8 mouse cellular contexts compared by ENCODE assay signal in the genomic region with DNA sequence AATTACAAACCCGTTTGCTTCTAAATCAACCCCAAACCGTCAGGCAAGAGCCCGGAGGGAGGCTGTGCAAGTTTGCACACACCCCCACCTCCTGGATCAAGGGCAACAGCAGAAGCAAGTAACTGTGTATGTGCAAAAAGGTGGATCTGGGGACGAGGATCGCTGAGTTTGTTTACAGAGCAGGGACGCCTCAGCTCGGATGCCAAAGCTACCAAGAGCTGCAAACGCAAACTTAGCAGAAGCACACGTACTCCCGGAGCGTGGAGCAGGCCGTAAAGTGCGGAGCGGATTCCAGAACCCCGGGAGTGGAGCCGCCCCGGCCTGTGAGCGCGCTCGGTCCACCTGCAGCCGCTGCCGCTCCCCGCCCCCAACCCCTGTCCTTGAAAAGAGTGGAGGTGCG. TPM values are rescaled to one million over a fixed set of nuclear protein-coding genes. Genes with fewer than 3 reads are reported as not detected.
DNase-seq lines count a peak whose midpoint lies in the region; ATAC-seq and TF ChIP-seq lines count a peak whose summit lies in the region.

No protein-coding gene starts in this region.

- peak; percentile 81 for ATAC-seq in forebrain, embryonic 11.5 days (replicated peaks; ENCODE audit: low FRiP score)
- peak; percentile 75 for ATAC-seq in heart, embryonic 16.5 days (replicated peaks; ENCODE audit: extremely low read depth, insufficient read depth, low FRiP score)
- ATAC-seq in liver, embryonic 15.5 days (ENCODE audit: insufficient read depth): peak; percentile 75
- peak; percentile 86 for ATAC-seq in neural tube, embryonic 13.5 days (ENCODE audit: low read depth)

- no peaks in the 10 kb centered on the region for H3K9me3 ChIP-seq in forebrain, embryonic 11.5 days (ENCODE audit: control insufficient read depth, low read length)
- no peaks in the 10 kb centered on the region for H3K9me3 ChIP-seq in heart, embryonic 16.5 days (replicated peaks; ENCODE audit: control insufficient read depth, low read length)
- no peaks in the 10 kb centered on the region for H3K9me3 ChIP-seq in liver, embryonic 15.5 days (replicated peaks)
- no peaks in the 10 kb centered on the region for H3K9me3 ChIP-seq in neural tube, embryonic 13.5 days

- H3K27ac ChIP-seq in forebrain, embryonic 11.5 days (ENCODE audit: low read depth, low read length): peak overlapping the region; percentile 99
- H3K27ac ChIP-seq in heart, embryonic 16.5 days (ENCODE audit: low read length): peak overlapping the region; percentile 98
- peak overlapping the region; percentile 96 for H3K27ac ChIP-seq in liver, embryonic 15.5 days (replicated peaks)
- peak overlapping the region; percentile 100 for H3K27ac ChIP-seq in neural tube, embryonic 13.5 days (replicated peaks)
- peak overlapping the region; percentile 89 for H3K27ac ChIP-seq in testis, adult 2 months (ENCODE audit: control insufficient read depth, insufficient read depth, low read depth, low read length)

- H3K27me3 ChIP-seq in forebrain, embryonic 11.5 days (ENCODE audit: control insufficient read depth, insufficient read depth, low read length): no peaks in the 10 kb centered on the region
- H3K27me3 ChIP-seq in heart, embryonic 16.5 days (ENCODE audit: control insufficient read depth, insufficient read depth, low read length): no peaks in the 10 kb centered on the region
- no peaks in the 10 kb centered on the region for H3K27me3 ChIP-seq in liver, embryonic 15.5 days
- no peaks in the 10 kb centered on the region for H3K27me3 ChIP-seq in neural tube, embryonic 13.5 days
- no peaks in the 10 kb centered on the region for H3K27me3 ChIP-seq in testis, adult 2 months (ENCODE audit: control insufficient read depth, insufficient read depth, low read length)

- peaks cover 1% of the 10 kb centered on the region; the same call in 1 of the 2 replicates for H3K4me1 ChIP-seq in forebrain, embryonic 11.5 days (replicated peaks; ENCODE audit: control insufficient read depth, insufficient read depth, low read length)
- peaks cover 23% of the 10 kb centered on the region for H3K4me1 ChIP-seq in heart, embryonic 16.5 days (ENCODE audit: control insufficient read depth, insufficient read depth, low read length)
- peaks cover 80% of the 10 kb centered on the region for H3K4me1 ChIP-seq in liver, embryonic 15.5 days (replicated peaks)
- H3K4me1 ChIP-seq in neural tube, embryonic 13.5 days (replicated peaks): peaks cover 32% of the 10 kb centered on the region
- H3K4me1 ChIP-seq in testis, adult 2 months (ENCODE audit: control insufficient read depth, insufficient read depth, low read length): peaks cover 14% of the 10 kb centered on the region

- H3K9ac ChIP-seq in forebrain, embryonic 11.5 days (ENCODE audit: low read length): peak overlapping the region; percentile 96
- H3K9ac ChIP-seq in heart, embryonic 16.5 days (ENCODE audit: low read length): peak overlapping the region; percentile 87
- H3K9ac ChIP-seq in liver, embryonic 15.5 days: peak overlapping the region; percentile 88
- H3K9ac ChIP-seq in neural tube, embryonic 13.5 days: peak overlapping the region; percentile 99

- WGBS in forebrain, embryonic 11.5 days: under 1% methylated on average over 24 of the region's 24 CpGs
- under 1% methylated on average over 24 of the region's 24 CpGs for WGBS in heart, embryonic 16.5 days
- WGBS in liver, embryonic 15.5 days (ENCODE audit: insufficient replicate concordance): under 1% methylated on average over 24 of the region's 24 CpGs
- under 1% methylated on average over 24 of the region's 24 CpGs for WGBS in neural tube, embryonic 13.5 days

- H3K4me2 ChIP-seq in forebrain, embryonic 11.5 days (ENCODE audit: low read depth, low read length, severe bottlenecking): peak overlapping the region; percentile 66
- peak overlapping the region; percentile 69 for H3K4me2 ChIP-seq in heart, embryonic 16.5 days (ENCODE audit: low read depth, low read length)
- H3K4me2 ChIP-seq in liver, embryonic 15.5 days: peak overlapping the region; percentile 98
- H3K4me2 ChIP-seq in neural tube, embryonic 13.5 days: peak overlapping the region; percentile 79

- peak; percentile 50; the same call in 1 of the 2 replicates for TF ChIP-seq POLR2A in testis, adult 2 months (IDR thresholded peaks at IDR 0.05; ENCODE audit: control insufficient read depth, low read depth, low read length)

- no peak for TF ChIP-seq CTCF in testis, adult 2 months (IDR thresholded peaks at IDR 0.05; ENCODE audit: control insufficient read depth, insufficient read depth, insufficient replicate concordance, low read depth, low read length)

- peak; percentile 82 to 88 for DNase-seq in CD8-positive naive resting alpha-beta T cell, adult 2 months (ENCODE audit: low read depth in 2 of 2, low spot score in 2 of 2)
- peak; percentile 86 for DNase-seq in c-Kit-positive CD71-positive TER-119-negative erythroid progenitor cells, embryonic 14.5 days (ENCODE audit: low read depth)
- DNase-seq in forebrain, embryonic 11.5 days (ENCODE audit: low spot score): peak; percentile 96
- peak; percentile 97 to 98 for DNase-seq in kidney, postnatal 36 days

- H3K36me3 ChIP-seq in forebrain, embryonic 11.5 days (ENCODE audit: control insufficient read depth, insufficient read depth, low read length): no peaks in the 10 kb centered on the region
- no peaks in the 10 kb centered on the region for H3K36me3 ChIP-seq in heart, embryonic 16.5 days (ENCODE audit: control insufficient read depth, insufficient read depth)
- H3K36me3 ChIP-seq in liver, embryonic 15.5 days (replicated peaks): no peaks in the 10 kb centered on the region
- 0 out of 2 replicates have a peak, but pooled peaks cover 4% of the 10 kb centered on the region for H3K36me3 ChIP-seq in neural tube, embryonic 13.5 days
- H3K36me3 ChIP-seq in testis, adult 2 months (ENCODE audit: control insufficient read depth, insufficient read depth, low read length): no peaks in the 10 kb centered on the region

- peak overlapping the region; percentile 87 for H3K4me3 ChIP-seq in forebrain, embryonic 11.5 days (ENCODE audit: low read depth, low read length)
- H3K4me3 ChIP-seq in heart, embryonic 16.5 days (ENCODE audit: low read length): peak overlapping the region; percentile 97
- H3K4me3 ChIP-seq in liver, embryonic 15.5 days (replicated peaks): peak overlapping the region; percentile 87
- peak overlapping the region; percentile 98 for H3K4me3 ChIP-seq in neural tube, embryonic 13.5 days
- H3K4me3 ChIP-seq in testis, adult 2 months (ENCODE audit: control insufficient read depth, low read depth, low read length): peak overlapping the region; percentile 91

RNA-seq across cellular contexts. Expression of a gene that starts 0.9 kb away (rescaled TPM):
- polyA plus RNA-seq in forebrain, embryonic 11.5 days (2014; fragmentation: Nextera tagmentation; extraction: Ambion mirVana): 62.9 and 64.9 TPM in 2 replicates
- 23.9 and 24.0 TPM in 2 replicates for polyA plus RNA-seq in heart, embryonic 16.5 days (2015; fragmentation: Nextera tagmentation; extraction: Ambion mirVana)
- polyA plus RNA-seq in liver, embryonic 15.5 days (2015; fragmentation: Nextera tagmentation; extraction: Ambion mirVana): 17.4 TPM in 2 replicates
- polyA plus RNA-seq in neural tube, embryonic 13.5 days (2015; fragmentation: Nextera tagmentation; extraction: Ambion mirVana): 76.2 and 96.7 TPM in 2 replicates
- 15.5 and 16.1 TPM in 2 replicates for polyA plus RNA-seq in testis, adult 2 months (2012; rRNA removed)

Comparison
In these comparisons a context has a peak if more than half of its experiments do, and no peak if none do; other contexts are left out.
1. Peak in every context shown above with its lines: DNase-seq, ATAC-seq, H3K4me3 ChIP-seq and H3K27ac ChIP-seq.